Mouse (Mus musculus): ENCODE data around the gene Ybx2.

Ybx2 gene

DNA sequence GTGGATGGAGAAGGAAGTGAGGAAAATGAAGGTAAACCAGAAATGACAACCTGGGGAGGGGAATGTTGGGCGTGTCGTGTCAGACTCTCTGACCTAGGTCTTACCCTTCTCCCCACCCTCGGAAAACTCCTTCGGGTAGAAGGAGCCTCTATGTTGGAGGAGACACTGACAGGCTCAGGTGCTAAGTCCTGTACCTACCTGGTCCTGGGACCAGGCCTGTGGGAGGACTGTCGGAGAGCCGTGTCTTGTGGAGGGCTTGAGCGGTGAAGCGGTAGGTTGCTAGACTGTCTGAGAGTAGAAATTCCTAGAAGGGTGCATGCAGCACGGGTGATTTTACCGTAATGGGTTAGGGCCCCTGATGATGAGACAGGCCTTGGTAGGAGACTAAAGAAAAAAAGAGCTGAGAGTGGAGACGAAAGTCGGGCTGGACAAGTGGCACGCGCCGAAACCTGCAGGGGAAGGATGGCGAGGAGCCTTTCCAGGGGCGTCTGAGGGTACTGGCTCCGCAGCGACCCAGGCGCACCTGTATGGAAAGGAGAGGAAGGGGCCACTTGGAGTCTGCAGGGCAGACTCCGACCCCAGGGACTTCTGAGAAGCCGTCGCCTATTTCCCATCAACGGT is 29.2 kb downstream of the Ybx2 start, which contains the start of gene Cldn7:
Gene Cldn7 (plus strand): TSS at position 130 of the 621 bp plus-strand sequence.
- no peak for DNase-seq (ENCODE audit: low spot score)

DNA sequence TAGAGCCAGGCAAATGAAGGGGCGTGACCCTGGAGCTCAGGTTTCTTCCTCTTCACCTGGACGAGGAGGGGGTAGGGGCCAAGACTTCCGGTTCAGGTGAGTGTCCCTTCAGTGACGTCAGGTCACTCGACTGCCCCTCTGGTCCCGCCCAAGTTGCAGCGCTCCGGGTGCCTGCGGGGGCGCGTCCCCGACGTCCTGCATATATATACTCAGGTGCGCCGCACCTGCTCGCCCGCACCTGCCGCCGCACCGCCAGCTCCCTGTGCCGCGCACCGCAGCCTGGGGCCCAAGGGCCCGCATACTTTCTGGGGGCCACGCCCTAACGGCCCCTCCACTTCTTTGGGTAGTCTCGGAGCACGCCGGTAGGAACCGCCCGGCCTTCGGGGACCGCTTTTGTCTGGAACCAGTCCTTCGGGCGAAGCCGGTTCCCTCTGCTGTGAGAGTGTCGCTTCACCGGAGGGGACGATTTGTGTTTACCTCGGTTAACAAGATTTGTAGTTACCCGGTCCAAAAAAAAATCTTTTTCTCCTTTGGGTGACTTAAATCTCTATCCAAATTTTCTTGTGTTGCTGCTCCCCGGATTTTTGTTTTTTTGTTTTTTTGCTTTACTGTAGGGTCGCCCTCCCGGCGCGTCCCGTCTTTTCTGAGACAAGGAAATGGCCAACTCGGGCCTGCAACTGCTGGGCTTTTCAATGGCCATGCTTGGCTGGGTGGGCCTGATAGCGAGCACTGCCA is 29.8 kb downstream of the Ybx2 start:
- DNase-seq (ENCODE audit: low spot score): no peak

DNA sequence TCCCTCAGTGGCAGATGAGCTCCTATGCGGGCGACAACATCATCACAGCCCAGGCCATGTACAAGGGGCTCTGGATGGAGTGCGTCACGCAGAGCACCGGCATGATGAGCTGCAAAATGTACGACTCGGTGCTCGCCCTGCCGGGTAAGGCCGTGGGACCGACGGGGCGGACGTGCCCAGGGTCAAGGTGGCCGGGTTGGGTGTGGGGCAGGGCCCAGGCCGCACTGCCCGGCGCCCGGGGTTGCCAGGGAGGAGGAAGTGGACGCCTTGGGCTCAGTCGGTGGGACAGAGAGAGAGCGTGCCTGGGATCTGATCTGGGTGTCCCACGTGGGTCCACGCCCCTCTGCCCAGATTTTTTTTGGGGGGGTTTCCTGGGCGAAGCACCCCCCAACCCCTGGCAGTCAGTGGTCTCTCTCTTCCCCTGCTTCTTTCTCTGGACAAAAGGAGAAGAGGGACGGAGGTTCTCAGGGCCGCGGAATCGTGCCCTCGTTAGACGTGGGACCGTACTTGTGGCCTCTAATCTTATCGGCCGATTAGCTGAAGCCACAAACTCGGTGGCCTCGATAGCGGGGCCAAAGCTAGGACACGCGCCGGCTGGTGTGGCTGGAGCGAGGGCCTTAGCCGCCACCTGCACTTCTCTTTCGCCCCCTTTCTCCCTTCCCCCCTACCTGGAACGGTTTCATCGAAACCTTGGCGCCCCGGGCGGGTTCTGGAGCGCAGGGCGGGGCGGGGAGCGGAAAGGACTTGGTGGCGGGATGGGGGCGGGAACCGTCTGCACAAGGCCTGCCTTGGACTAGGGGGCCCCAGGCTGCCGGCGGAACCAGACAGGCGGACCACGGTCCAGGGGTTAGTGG is 30.6 kb downstream of the Ybx2 start:
- no peak for DNase-seq (ENCODE audit: low spot score)

DNA sequence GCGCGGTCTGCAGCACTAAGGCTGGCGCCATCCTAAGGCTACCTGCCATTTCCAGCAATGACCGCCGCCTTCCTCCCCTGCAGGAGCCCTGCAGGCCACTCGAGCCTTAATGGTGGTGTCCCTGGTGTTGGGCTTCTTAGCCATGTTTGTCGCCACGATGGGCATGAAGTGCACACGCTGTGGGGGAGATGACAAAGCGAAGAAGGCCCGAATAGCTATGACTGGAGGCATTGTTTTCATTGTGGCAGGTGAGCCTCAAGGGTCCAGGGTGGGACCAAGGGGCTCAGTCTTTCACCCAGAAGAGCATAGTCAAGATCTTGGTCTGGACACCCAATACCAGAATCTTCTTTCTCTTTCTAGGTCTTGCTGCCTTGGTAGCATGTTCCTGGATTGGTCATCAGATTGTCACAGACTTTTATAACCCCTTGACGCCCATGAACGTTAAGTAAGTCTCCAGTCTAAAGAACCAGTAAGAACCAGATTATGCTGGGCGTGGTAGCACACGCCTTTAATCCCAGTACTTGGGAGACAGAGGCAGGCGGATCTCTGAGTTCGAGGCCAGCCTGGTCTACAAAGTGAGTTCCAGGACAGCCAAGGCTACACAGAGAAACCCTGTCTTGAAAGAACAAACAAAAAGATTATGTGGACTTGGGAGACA is 31.4 kb downstream of the Ybx2 start:
- DNase-seq (ENCODE audit: low spot score): no peak

DNA sequence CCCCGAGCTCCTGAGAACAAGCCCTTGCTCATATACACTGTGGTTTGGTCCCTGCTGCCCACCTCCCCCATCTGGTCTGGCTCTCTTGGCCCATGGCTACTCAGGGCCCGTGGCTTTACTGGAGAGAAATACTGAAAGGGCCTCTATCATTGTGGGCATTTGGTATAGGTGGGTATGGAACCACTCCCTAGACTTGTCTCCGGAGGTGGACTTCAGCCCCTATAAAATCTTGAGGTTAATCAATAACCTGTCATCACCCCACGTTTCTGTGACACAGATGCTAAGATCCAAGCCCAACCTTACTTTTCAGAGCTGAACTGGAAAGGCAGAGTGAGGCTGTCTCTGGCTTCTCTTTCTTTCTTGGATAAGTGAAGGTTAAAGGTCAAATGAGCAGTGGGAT is 33.2 kb downstream of the Ybx2 start:
- no peak for DNase-seq (ENCODE audit: low spot score)

DNA sequence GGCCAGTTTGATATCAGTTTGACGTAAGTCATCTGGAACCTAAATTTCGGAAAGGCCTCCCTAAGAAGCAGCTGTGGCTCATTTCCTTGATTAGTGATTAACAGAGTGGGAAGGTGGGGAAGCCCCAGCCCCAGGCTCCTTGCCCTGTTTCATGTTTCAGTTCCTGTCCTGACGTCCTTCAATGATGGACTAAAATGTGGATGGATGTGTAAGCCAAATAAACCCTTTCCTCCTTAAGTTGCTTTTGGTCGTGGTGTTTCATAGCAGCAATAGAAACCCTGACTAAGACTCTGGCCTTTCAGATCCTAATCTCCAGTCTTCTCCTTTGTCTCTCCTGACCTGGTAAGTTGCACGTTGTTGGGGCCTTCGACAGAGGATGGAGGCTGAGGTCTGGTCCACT is 34.6 kb downstream of the Ybx2 start:
- no peak for DNase-seq (ENCODE audit: low spot score)

DNA sequence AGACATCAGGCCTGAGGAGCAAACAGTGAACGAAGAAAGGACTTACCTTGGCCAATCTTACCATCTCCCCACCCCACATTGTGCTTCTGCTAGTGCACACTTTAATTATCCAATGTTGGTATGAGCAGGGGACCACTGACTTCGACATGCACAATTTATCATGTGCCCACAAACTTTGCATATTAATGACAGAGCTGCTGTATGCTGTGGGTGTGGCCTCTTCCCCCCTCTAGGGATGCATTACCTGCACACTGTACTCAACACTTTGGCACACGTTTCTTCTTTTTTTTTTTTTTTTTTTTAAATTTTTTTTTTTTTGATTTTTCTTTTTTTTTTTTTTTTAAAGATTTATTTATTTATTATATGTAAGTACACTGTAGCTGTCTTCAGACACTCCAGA is 35.2 kb downstream of the Ybx2 start:
- DNase-seq (ENCODE audit: low spot score): no peak

DNA sequence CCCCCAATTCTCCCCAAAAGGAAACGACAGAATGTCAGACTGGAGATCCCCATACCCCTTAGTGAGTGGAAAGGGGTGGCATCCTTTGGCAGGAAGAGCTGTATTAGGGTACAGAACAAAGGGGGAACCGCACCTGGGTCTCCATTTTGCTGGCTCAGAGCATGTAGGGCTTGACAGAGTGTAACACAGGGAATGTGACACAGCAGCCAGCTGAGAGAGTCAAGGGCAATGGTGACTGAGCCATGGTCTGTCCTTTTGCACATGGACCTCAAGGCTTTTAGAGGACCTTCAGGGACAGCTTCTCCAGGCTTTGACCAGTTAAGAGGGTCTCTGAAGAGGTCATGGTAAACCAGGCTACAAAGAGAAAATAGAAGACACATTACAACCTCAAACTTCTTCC is 39.3 kb downstream of the Ybx2 start:
- no peak for DNase-seq (ENCODE audit: low spot score)

DNA sequence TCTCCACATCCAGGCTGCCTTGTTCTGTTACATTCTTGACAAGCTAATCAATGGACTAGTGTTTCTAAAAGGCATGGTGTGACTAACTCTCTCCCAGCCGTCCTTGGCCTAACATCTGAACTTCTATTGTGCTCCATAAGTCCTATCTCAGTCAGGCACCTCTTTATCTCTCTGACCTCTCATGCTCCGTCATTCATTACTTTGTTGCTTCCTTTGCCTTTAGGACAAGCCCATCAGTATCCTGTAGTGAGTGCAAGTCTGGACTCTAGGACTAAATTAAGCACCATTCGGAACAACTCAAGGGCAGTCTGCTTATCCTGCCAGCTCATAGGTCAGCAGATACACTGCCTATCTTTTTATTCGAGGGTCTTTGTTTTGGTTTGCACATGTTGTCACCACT is 40.7 kb downstream of the Ybx2 start:
- DNase-seq (ENCODE audit: low spot score): no peak

DNA sequence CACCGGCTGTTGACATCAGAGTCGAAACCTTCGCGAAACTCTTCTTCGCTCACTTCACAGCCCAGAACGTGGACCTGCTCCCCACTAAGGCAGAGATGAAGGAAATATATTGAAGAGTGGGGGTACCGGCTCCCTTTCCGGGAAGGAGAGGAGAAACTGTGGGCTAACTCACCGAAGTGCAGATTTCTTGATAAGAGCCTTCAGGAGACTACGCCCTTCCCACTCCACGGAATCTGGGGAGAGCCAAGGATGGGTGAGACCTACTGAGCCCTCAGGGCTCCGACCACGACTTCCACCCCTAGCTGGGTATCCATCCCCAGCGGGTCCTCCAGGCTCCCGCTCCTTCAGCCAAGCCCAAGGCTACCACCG is 44.2 kb downstream of the Ybx2 start:
- no peak for DNase-seq (ENCODE audit: low spot score)

DNA sequence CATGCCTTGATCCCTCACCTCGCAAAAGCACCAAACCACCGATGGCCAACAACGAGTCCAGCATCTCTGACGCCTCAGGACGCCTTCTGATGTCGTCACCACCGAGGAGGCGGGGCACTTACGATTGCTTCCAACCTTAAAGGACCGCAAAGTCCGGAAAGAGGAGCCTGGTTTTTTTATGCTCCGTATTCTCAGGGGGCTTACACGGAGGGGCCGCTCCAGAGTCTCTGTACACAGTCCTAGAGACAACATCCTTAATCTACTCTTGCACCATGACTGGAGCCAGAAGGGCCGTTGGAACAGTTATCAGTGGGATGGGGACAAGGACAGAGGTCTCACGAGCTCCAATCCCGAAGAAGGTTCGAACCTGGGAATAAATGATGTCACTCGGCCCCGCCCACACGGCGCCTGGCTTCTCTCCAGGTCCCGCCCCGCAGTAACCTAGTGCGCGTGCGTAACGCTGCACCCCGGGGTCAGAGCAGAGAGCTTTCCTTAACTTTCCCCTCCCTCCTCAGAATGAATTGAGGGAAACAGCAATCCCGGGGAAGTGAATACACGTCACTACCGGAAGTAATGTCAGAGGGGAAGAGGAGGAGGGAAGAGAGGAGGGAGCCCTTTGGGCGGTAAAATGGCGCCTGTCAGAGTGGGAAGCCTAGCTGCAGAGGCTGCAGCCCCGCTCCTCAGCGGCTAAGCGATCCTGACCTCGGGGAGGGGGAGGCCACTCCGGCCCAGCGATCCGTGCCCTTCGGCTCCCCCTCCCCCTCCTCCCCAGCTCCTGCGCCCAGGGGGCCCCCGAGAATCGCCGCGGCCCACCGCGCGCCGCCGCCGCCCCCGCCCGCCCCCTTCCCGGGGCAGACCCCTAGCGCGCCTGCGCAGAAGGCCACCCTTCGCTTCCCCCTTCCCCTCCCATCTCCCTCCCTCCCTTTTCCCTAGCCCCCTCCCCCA is 44.9 kb downstream of the Ybx2 start:
- DNase-seq (ENCODE audit: low spot score): peak; percentile 90

DNA sequence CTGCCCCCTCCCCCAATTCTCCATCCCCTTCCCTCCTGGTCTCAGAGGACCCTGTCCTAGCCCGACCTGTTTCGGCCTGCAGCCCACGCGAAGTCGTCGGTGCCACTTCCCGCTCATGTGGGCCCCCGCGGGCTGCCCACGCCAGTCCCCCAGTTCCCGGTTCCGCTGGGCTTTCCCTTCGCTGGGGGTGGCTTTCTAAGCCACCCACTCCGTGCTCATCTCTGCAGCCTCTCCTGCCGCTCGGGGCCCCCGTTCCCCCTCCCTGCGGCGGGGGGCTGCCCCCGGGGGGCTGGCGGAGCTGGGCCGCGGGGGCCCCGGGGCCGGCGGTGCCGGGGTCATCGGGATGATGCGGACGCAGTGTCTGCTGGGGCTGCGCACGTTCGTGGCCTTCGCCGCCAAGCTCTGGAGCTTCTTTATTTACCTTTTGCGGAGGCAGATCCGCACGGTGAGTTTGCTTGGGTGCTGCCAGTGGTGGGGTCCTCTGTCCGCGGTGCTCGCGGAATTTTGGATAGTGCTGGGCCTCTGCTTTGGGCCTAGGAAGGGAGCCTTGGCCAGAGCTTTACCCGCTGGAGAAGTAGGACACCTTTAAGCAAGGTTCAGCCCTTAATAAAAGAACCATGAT is 45.7 kb downstream of the Ybx2 start, which contains the start of gene Ctdnep1:
Gene Ctdnep1 (plus strand): TSS at position 16 of the 622 bp plus-strand sequence.
- DNase-seq (ENCODE audit: low spot score): peak; percentile 56

DNA sequence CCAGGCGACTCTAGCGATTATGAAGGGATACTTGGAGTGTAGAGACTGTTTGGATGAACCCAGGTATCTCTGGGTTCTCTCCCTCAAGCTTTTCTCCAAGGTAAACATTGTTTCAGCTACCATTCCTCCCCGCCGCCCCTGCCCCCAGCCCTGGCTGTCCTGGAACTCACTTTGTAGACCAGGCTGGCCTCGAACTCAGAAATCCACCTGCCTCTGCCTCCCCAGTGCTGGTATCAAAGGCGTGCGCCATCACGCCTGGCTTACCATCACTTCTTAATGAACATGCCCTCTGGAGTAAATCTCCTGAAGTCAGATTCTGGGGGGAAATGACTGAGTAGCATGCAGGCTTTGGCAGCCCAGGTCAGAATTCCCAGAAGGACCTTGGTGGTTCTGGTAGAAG is 46.6 kb downstream of the Ybx2 start, which contains the start of gene Elp5:
Gene Elp5 (minus strand): TSS at position 293 of the 400 bp plus-strand sequence.
- no peak for DNase-seq (ENCODE audit: low spot score)

DNA sequence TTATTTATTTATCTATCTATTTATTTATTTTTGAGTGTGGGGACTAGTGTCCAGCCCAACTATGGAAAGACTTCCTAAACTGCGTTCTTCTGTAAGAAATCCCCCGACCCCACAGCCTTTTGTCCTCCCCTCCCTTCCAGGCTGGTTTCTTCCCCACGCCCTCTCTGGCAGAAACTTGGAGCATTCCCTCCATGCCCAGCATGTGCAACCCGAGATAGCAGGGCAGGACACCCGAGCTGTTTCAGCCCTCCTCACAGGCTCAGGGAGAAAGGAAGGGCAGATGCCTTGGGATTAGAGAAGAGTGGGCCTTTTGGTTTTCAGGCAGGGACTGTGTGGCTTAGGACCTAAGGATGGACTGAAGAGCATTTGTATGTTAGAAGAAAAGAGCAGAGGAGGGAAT is 47.3 kb downstream of the Ybx2 start:
- DNase-seq (ENCODE audit: low spot score): no peak

DNA sequence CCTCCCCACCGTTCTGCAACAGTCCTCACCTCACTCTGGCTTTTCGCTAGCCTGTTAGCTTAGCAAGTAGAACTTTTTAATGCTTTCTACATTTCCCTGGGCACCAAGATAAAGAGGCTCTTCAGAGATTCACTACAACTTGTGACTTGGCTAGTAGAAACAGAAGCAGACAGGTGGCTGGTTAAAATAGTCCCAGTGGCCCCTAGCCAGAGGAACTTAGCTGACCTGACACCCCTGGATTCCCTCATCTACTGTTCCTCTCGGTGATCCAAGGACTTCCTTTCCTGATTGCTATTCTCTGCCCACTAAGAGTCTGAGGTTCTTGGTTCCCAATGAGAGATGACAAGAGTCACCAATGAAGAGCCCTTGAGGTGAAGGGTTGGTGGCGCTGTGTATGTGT is 47.8 kb downstream of the Ybx2 start:
- DNase-seq (ENCODE audit: low spot score): no peak

DNA sequence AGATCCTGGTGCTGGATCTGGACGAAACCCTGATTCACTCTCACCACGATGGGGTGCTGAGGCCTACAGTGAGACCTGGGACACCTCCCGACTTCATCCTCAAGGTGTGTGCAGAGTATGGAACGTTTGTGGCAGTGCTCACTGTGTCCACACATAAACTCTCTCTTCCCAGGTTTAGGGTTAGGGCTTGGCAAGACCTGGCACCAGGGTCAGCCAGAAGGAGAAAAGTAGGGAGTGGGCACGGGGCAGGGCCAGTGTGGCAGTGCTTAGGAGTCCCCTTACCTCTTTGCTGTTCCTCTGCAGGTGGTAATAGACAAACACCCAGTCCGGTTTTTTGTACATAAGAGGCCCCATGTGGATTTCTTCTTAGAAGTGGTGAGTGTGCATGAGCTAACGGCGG is 48.8 kb downstream of the Ybx2 start:
- no peak for DNase-seq (ENCODE audit: low spot score)

DNA sequence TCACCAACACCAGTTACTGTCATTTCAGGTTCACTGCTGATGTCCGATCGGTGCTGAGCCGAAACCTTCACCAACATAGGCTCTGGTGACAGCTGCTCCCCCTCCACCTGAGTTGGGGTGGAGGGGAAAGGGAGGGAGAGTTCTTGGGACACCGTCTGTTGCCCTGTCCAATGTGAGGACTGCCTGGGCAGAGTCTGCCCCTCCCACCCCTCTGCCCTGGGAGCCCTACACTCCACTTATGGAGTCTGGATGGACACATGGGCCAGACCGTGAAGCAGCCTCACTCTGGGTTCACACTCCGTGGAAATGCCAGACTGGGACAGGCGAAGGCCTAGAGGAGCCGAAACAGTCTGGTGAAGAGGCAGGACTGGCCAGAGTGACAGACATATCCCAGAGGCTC is 54.4 kb downstream of the Ybx2 start:
- no peak for DNase-seq (ENCODE audit: low spot score)
